Mouse (Mus musculus) monocyte, adult 5-6 weeks (primary cell): ENCODE results near the gene Apol8. TPM values are rescaled to one million over a fixed set of nuclear protein-coding genes. Genes with fewer than 3 reads are reported as not detected.
"Not testable (repeated sequence)": the region's sequence is repeated elsewhere in the genome, so short reads cannot be mapped to it uniquely, and the experiment has no call there.

Experiments used
- ATAC-seq: fragments of 153-309, 156-312 bp; replicated peaks from 2 replicates; pipeline ENCODE4 v1.8.0; 2017; ENCODE audit warnings: mild to moderate bottlenecking; ENCODE audit not compliant: low TSS enrichment, insufficient number of reproducible peaks, severe bottlenecking, poor library complexity, low FRiP score
- total RNA-seq: library from RNA; stranded (forward); fragments of 200-1000, 200-491, 200-594 nt; gene quantifications from 3 replicates; pipeline ENCODE4 v1.2.3, GENCODE M21; 2017

The Apol8 gene
- total RNA-seq, 1 experiment from 2014 or later: 6.6 TPM

DNA sequence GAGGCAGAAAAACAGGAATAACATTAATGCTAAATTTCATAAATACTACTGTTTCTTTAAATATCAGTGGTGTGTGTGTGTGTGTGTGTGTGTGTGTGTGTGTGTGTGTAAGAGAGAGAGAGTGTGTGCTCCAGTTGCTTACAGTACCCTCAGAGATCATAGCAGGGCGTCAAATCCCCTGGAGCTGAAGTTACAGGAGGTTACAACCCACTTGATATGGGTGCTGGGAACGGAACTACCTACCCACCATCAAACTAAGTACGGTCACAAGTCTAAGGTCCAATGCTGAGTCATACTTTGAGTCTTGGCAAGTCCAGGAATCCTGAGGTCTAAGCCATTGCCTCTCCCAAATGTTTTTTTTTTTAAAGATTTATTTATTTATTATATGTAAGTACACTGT, 29.1 kb downstream of the Apol8 start:
- not testable (repeated sequence) for ATAC-seq

DNA sequence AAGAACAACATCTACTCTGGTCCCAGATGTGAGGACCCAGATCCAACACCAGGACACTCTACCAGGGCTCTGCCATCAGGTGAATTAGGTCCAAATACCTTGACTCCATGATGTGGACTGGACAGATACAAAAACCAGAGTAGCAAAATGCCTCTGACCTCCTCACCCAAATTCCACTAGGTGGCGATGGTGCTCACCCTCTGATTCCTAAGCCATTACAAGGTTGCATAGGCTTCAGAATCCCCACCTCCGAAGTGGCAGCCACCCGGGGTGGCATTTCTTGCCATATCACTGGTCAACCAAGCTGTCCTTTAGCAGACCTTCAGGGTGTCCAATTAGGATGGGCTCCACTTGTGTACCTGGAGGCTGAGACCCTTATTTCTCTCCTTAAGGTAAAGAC, 29.7 kb downstream of the Apol8 start:
- 0 out of 2 replicates have a peak, but pooled peaks have one; percentile 49 for ATAC-seq

DNA sequence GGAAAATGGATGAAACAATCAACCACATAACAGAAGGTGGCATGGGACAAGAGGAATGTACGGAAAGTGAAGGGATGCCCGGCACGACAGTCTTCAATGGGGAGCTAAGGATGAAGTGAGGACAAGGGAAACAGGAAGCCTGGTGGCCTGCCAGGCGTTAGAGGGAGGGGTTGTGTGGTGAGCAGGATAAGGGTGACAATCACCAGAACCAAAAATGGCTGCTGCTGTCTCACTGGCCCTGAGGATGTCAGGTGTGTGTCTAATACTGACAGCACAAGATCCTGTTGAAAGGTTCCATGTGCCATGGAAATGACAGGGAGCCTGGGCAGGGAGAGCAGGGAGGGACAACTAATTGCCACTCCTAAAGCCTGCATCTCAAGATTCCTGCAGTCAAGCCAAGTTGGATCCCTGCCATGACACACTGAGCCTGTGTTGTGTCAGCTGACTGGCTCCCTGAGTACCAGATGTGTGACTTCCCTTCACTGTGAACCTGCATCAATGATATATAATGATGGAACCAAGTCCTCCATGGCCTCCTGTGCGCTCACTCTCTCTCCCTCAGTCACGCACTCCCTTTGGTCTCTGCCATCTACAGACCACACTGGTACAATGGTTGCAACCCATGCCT, 31.3 kb downstream of the Apol8 start:
- ATAC-seq: not testable (repeated sequence)

DNA sequence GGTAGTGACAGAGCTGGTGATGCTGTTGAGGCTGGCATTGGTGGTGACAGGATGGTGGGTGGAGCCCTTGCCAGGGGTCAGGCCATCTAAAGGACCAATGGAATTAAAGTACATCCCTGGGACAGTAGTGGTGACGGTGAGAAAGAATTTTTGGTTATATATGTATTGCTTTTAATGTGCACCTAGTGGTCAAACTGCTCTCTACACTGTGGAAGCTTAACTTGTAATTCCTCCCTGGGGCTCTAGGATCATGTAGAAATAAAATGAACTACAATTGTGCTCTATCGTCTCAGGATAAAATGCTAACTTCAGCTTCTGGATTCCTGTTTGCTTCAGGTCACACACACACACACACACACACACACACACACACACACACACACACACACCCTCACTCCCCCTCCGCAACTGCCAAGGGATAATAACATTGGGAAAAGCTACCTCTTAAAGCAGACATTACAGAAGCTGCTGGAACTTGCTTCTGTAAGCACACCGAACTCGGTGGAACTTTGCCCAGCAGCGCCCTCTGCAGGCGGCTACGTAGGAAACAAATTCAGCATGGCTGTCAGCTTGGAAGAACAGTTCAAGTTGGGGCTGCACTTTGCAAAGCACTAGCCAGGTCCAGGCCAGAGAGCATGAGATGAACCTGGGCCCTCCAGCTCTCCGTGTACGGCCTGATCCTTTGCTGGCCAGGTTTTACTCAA, 32.4 kb downstream of the Apol8 start:
- not testable (repeated sequence) for ATAC-seq

DNA sequence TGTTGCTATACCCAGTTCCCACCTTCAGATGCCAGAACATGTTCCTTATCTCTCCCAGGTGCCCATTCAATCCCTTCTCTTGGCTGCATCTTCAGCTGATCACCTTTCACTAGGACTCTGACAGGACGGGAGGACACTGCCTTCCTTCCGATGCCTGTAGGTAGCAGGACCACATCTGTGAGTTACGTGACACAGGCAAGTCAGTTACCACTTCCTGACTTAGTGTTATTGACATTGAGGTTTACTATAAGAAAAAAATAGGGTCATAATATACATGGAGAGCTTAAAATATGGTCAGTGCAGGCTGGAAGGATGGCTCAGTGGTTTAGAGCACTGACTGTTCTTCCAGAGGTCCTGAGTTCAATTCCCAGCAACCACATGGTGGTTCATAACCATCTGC, 35.3 kb downstream of the Apol8 start:
- ATAC-seq: not testable (repeated sequence)

DNA sequence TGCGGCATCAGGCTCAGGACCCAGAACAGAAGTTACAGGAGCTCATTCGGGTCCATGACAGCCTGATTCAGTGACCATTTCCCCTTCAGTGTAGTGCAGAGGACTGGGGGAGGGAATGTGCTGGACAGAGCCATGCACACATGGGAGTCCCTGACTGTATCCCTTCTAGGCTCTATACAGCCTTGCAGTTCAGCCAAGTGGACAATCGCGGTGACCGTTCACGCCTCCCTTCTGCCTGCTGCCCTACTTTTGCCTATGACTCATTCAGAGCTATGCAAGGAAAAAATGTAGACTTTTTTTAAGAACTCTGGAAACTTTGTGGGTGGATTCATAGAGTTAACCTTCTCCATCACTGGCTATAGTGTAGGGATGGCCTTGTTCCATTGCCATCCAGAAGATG, 38.6 kb downstream of the Apol8 start:
- ATAC-seq: not testable (repeated sequence)

DNA sequence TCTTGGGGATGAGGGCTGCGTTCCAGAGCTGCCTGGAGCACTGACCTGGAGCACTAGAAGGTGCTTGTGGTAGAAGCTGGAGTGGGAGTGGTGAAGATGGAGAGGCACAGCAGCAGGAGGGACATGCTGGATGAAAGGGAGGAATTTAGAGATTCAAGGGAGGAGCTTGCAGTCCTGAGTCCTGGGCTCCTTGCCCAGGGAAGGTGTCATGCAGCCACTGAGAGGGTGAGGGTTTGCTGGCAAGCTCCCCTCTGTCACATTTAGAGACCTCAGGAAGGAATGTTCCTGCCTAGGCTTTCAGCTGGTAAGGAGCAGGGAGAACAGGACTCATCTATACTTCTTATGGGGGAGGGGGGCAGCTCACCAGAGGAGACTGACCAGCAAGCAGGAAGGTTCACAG, 47.9 kb downstream of the Apol8 start:
- ATAC-seq: not testable (repeated sequence)

DNA sequence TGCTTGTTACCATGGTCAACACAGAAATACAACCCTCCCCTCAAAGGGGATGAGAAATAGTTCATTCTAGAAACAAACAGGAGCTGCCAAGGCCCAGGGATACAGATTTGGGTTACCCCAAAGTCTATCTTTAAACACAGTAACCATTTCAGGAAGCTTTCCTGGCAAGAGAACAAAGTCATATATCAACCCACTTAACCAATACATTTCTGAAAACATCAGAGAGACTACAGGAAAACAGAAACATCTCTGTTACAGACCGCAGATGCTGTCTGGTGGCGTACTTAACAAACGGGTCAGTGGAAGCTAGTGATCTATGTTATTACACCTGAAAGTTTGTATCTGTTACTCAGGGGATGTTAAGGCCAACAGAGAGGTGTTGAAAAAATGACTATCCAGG, 51.5 kb downstream of the Apol8 start:
- ATAC-seq: not testable (repeated sequence)

DNA sequence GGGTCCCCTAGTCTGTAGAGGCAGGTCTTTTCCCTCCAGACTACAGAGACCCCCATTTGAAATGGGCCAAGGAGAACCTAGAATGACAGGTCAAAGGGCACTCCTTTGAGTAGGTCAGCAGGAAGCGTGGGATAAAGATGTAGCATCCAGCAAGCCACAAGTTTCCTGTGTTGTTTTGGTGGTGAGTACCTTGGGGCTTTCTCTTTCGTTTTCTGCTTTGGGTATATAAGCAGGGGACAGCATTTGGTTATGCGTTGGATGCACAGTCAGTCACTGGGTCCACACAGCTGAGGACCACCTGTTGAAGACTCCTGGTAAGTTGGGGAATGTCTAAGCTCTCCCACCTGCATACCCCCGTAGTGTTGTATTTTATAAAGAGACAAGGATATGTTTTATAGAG, 58.1 kb downstream of the Apol8 start, which contains the start of gene Apol7e:
Gene Apol7e (plus strand): TSS at position 202 of the 400 bp plus-strand sequence.
- 0 out of 2 replicates have a peak, but pooled peaks have one; percentile 22 for ATAC-seq

Other genes with a start within 250 kb of the Apol8 start
- not detected in 3 replicates for gene Apol11a, start 248.7 kb downstream of the Apol8 start, total RNA-seq
- gene Apol7c, start 223.7 kb downstream of the Apol8 start, total RNA-seq: 0.78 to 2.2 TPM in 2 of 3 replicates, not detected in the other
- gene 1700025B11Rik, start 195.1 kb downstream of the Apol8 start, total RNA-seq: not detected in 3 replicates
- gene Apol10b, start 160.9 kb downstream of the Apol8 start, total RNA-seq: not detected in 3 replicates
- gene Gm36245, start 157.7 kb downstream of the Apol8 start, total RNA-seq: not detected in 3 replicates
- gene Apol11b, start 113.7 kb downstream of the Apol8 start, total RNA-seq: 1.4 to 17.2 TPM (median 11.4 TPM) in 3 replicates
- 11.0 to 44.7 TPM (median 12.7 TPM) in 3 replicates for gene Apol7e, start 58.1 kb downstream of the Apol8 start, total RNA-seq
- gene Apol9b, start 28.0 kb downstream of the Apol8 start, total RNA-seq: 0.39 to 2.0 TPM in 2 of 3 replicates, not detected in the other
- 908 to 1,221 TPM (median 925 TPM) in 3 replicates for gene Myh9, start 85.2 kb upstream of the Apol8 start, total RNA-seq
- 27.0 to 38.4 TPM (median 33.9 TPM) in 3 replicates for gene Txn2, start 172.0 kb upstream of the Apol8 start, total RNA-seq
- 4.6 to 5.4 TPM (median 5.1 TPM) in 3 replicates for gene Foxred2, start 199.7 kb upstream of the Apol8 start, total RNA-seq
- gene Eif3d, start 213.8 kb upstream of the Apol8 start, total RNA-seq: 119 to 136 TPM (median 124 TPM) in 3 replicates